Mouse (Mus musculus): ENCODE results near the gene Oscp1. TPM values are rescaled to one million over a fixed set of nuclear protein-coding genes. Genes with fewer than 3 reads are reported as not detected.

Oscp1 gene
- polyA plus RNA-seq, 1 experiment from 2014 or later, result 6.6 TPM

DNA sequence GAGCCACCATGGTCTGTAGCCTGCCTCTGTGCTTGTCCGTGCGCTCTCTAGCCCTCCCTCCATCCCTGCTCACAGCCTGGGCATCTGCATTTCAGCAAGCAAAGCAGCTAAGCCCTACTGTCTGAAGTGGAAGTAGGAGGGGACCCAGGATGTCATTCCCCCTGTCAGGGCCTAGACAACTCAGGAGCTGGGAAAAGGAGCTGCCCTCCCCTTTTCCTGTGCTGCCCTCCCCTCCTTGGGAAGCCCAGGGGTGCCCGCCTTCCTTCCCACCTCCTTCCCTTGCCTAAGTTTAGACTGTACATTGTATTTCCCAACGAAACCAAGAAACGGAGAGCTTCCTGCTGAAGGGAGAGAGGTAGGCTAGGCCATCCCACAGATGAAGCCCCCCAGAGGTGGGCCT lies 82.7 kb downstream of the Oscp1 start:
- Histone ChIP-seq H3K36me3 (ENCODE audit: control insufficient read depth, insufficient read depth, low read length) (peaks cover 10% of the 10 kb centered on the region), H3K27ac (ENCODE audit: low read depth, low read length) (no peak overlapping the region), H3K27me3 (replicated peaks; ENCODE audit: control insufficient read depth, insufficient read depth, low read length) (no peaks in the 10 kb centered on the region), H3K4me3 (ENCODE audit: low read depth, low read length) (no peak overlapping the region), H3K9ac (ENCODE audit: low read depth, low read length) (no peak overlapping the region), H3K9me3 (ENCODE audit: control insufficient read depth, low read length) (no peaks in the 10 kb centered on the region), H3K4me2 (no peak overlapping the region), H3K4me1 (replicated peaks; ENCODE audit: control insufficient read depth, insufficient read depth, low read length) (peaks cover 5% of the 10 kb centered on the region; the same call in 1 of the 2 replicates)
- ATAC-seq (replicated peaks; ENCODE audit: low FRiP score) (0 out of 2 replicates have a peak, but pooled peaks have one; percentile 15), DNase-seq (ENCODE audit: low spot score) (no peak)
- 64% methylated on average over 5 of the region's 5 CpGs for WGBS

Other genes starting within 250 kb of the Oscp1 start
- 2.4 and 3.1 TPM in 2 replicates for gene Csf3r, start 34.0 kb upstream of the Oscp1 start, polyA plus RNA-seq (2014; fragmentation: Nextera tagmentation; extraction: Ambion mirVana)
- 186 and 190 TPM in 2 replicates for gene Mrps15, start 11.6 kb upstream of the Oscp1 start, polyA plus RNA-seq (2014; fragmentation: Nextera tagmentation; extraction: Ambion mirVana)
- gene Lsm10, start 38.1 kb downstream of the Oscp1 start, polyA plus RNA-seq (2014; fragmentation: Nextera tagmentation; extraction: Ambion mirVana), result 46.6 and 53.3 TPM in 2 replicates
- gene Stk40, start 45.4 kb downstream of the Oscp1 start, polyA plus RNA-seq (2014; fragmentation: Nextera tagmentation; extraction: Ambion mirVana), result 24.4 and 26.7 TPM in 2 replicates
- 25.3 and 28.1 TPM in 2 replicates for gene Eva1b, start 89.2 kb downstream of the Oscp1 start, polyA plus RNA-seq (2014; fragmentation: Nextera tagmentation; extraction: Ambion mirVana)
- gene Sh3d21, start 104.9 kb downstream of the Oscp1 start, polyA plus RNA-seq (2014; fragmentation: Nextera tagmentation; extraction: Ambion mirVana), result 2.3 TPM in 2 replicates
- 199 and 207 TPM in 2 replicates for gene Thrap3, start 144.2 kb downstream of the Oscp1 start, polyA plus RNA-seq (2014; fragmentation: Nextera tagmentation; extraction: Ambion mirVana)
- gene Map7d1, start 197.8 kb downstream of the Oscp1 start, polyA plus RNA-seq (2014; fragmentation: Nextera tagmentation; extraction: Ambion mirVana), result 26.5 and 28.9 TPM in 2 replicates
- gene Trappc3, start 203.8 kb downstream of the Oscp1 start, polyA plus RNA-seq (2014; fragmentation: Nextera tagmentation; extraction: Ambion mirVana), result 20.6 and 26.8 TPM in 2 replicates
- gene Col8a2, start 228.2 kb downstream of the Oscp1 start, polyA plus RNA-seq (2014; fragmentation: Nextera tagmentation; extraction: Ambion mirVana), result 1.9 and 2.2 TPM in 2 replicates

All from liver, embryonic 11.5 days (tissue).